Mouse (Mus musculus) cerebellum, postnatal 10 days (tissue): ENCODE measurements around the gene Hoxc13.

Experiments used
- DNase-seq, 2 experiments: peaks; one replicate each; pipeline ENCODE4 v3.0.0; 2021; ENCODE audit warnings: mixed read lengths in 2 of 2

The Hoxc13 gene

DNA sequence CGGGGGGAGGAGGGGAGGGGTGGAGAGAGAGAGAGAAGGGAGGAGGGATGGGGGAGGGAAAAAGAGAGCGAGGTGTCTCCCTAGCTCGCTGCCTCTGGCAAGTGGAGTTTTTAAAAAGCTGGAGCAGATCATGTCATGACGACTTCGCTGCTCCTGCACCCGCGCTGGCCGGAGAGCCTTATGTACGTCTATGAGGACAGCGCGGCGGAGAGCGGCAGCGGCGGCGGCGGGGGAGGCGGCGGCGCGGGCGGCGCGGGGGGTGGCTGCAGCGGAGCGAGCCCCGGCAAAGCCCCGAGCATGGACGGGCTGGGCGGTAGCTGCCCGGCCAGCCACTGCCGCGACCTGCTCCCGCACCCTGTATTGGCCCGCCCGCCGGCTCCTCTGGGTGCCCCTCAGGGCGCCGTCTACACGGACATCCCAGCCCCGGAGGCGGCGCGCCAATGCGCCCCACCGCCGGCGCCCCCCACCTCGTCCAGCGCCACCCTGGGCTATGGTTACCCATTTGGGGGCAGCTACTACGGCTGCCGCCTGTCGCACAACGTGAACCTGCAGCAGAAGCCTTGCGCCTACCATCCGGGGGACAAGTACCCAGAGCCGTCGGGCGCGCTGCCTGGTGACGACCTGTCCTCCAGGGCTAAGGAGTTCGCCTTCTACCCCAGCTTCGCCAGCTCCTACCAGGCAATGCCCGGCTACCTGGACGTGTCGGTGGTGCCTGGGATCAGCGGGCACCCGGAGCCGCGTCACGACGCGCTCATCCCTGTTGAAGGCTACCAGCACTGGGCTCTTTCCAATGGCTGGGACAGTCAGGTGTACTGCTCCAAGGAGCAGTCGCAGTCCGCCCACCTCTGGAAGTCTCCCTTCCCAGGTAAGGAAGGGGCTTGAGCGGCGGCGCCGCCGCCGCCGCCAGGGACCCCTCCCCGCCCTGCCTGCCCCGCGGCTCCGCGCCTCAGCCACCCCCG, at the start of gene Hoxc13:
Gene Hoxc13 (plus strand): TSS at position 51 of the 959 bp plus-strand sequence.
- no peak for DNase-seq

DNA sequence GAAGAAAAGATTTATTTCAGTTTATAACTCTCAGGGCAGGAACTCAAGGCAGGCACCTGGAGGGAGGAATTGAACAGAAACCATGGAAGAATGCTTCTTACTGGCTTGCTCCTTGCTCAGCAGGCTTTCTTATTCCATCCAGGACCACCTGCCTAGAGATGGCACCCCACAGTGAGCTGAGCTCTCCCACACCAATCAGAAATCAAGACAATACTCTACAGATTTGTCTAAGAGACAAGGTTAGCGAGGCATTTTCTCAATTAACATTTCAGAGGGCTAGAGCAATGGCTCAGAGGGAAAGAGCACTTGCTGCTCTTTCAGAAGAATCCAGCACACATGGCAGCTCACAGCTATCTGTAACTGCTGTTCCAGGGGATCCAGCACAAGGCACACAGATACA, 35.1 kb upstream of the Hoxc13 start:
- no peak for DNase-seq

DNA sequence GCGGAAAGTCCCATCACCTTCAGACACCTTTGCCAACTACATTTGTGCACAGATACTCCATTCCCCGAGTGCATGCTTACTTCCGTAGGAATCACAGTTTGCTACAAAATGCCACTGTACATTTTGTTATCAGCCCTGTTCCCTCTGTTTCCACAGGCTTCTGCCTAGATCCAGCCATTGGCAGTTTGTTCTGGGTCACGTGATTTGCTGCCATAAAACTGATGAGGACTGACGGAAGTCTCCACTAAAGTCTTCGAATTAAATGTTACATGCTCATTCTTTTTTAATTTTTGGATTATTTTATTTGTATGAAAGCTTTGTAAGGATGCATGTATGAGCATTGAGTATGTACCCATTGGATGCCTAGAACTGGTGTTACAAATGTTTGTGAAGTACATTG, 25.8 kb upstream of the Hoxc13 start:
- no peak for DNase-seq

DNA sequence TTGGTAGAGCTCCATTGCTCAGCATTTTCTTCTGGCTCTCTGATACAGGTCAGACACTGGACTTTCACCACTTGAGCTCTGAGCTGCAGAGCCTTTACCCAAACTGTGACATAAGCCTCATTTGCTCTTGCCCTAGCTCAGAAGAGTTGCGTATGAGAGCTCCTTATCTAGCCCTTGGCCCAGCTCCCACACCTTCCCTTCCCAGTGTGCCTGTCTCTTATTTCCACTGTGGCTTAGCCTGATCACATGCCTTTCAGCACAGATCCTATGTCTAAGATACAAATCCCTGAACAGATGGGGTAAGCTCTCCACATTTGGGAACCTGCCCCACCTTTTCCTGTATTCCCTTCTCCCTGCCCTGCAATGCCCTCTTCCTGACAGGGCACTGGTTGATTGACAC, 16.0 kb upstream of the Hoxc13 start:
- no peak for DNase-seq

DNA sequence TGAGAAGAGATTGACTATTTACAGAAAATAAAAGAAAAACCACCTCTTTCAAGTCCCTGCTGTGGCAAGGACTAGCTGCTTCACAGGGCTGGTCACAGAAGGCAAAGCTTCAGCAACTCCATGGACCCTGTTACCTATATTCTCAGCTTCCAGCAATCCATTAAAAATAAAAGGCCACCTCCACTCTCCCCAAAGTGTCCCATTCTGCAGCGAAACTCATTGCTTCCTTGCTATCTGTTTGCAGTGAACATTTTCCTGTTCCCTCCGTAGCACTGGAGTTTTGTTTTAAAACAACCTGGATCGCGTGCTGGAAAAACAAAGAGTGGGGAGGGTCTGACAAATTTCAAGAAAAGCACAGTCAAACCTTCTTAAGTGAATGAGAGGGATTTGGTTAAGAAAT, 11.4 kb upstream of the Hoxc13 start:
- no peak for DNase-seq

DNA sequence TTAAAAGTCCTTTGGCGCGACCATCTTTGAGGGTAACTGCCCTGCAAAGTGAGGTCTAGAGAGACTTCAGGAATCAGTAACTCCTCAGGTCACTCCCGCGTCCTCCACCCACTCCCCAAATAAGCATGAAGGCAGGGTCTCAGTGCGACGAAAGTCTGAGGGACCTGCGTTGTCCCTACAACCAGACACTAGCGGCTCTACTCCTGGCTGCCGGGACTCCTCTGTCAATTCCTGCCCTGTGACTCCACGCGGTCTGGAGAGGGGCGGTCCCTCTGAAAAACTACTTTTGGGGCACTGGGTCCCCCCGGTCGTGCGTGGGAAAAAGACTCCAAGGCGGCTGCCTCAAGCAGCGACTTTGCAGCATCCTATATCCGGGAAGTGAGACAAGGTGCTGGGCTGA, 10.9 kb upstream of the Hoxc13 start:
- DNase-seq, result no peak

DNA sequence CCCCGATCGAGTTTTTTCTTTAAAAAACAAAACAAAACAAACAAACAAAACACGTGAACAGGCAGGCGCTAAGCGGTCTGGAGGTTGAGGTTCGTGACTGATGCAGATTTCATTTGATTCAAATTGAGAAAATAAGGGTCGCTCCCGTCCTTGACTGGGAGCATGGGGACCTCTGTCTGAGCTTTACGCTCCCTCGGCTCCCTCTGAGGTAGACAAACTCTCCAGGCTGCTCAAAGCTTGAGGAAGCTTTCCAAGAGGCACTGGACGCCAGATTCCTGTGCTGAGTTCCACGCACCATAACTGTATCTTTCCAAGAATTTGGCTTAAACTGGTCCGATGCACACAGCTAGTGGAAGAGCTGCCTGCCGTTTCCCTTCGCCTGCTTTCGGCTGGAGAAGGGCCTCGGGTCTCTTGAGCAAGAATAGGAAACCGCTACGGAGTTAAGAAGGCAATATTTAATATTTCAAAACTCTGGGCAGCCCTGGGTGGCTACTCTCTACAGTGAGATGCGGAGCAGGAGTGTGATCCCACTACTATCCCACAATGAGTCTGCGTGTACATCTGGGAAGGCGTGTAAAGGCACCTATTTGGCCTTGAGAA, 10.3 kb upstream of the Hoxc13 start:
- no peak for DNase-seq

DNA sequence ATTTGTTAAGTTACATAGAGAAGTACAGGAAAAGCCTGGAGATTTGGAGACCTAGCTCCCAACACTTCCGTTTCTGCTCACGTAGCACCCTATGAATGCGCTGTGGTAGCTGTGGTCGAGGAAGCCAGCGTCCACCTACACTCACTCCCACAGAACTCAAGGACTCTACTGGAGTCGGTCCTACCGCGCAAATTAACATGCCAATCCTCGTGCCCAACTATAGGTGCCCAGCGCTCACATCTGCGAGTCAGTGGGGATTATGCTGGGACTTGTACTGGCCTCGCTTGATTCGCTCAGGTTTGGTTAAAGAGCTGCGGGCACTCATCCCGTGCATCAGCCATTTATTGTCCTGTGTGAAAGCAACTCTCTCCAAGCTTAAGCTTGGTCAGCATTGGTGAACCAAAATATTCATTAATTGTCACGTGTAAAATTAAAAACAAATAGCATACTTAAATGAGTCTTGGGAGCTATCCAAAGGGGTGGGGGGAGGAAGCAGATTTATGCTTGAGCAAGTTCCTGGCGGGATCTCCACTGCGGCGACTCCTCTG, 7.8 kb upstream of the Hoxc13 start:
- no peak for DNase-seq

DNA sequence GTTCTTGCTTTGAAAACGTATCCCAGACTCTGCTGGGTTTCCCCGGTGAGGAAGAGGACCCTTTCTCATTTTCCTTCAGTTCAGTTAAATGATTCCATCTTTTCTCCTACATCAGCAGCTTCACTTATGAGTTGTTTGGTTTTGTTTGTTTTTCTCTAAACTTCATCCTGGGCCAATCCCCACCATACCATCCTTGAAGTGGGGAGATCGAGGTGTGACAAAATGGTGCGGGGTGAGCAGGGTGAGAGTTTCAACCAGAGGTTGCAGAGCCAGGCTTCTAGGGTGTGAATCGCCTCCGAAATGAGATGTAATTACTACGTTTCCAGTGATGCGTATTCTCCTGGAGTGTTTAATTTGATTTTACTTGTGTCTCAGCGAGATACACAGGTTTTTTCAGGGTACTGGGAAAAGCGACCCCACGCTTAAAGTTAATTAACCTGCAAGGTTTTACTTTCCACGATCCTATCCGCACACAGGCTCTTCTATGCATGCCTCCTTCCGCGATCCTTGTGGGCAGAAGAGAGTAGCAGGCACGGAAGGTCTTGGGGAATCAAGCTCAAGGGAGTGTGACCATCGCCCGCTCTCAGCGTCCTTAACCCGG, 2.8 kb upstream of the Hoxc13 start:
- DNase-seq, result no peak

DNA sequence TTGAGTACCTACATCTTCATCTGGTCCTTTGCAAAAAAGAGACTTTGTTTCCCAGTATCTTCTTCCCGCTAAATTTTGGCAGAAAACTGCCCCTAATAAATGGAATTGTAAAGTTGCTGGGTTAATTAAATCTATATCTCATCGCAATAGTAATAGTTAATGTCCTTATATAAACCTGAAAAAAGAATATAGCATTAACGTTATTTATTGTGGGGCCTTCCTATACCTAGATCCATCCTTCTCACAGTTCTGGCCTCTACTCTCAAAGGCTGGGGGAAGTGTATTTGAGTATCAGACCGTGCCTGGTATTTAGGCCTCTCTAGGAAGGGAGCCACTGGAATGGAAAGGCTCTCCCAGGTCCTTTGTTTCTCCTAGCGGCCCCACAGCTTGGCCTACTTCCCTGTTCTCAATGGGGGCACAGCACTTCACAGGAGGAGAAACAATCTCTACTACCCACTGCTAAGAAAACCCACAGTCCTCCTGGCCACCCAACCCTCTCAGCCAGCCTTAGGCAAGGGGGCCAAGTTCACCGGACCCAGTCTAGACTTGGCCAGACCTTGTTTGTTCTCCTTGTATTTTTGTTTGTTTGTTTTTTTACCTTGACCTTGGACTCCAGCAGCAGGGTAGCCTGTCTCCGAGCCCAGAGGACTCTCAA, 2.2 kb upstream of the Hoxc13 start:
- no peak for DNase-seq

DNA sequence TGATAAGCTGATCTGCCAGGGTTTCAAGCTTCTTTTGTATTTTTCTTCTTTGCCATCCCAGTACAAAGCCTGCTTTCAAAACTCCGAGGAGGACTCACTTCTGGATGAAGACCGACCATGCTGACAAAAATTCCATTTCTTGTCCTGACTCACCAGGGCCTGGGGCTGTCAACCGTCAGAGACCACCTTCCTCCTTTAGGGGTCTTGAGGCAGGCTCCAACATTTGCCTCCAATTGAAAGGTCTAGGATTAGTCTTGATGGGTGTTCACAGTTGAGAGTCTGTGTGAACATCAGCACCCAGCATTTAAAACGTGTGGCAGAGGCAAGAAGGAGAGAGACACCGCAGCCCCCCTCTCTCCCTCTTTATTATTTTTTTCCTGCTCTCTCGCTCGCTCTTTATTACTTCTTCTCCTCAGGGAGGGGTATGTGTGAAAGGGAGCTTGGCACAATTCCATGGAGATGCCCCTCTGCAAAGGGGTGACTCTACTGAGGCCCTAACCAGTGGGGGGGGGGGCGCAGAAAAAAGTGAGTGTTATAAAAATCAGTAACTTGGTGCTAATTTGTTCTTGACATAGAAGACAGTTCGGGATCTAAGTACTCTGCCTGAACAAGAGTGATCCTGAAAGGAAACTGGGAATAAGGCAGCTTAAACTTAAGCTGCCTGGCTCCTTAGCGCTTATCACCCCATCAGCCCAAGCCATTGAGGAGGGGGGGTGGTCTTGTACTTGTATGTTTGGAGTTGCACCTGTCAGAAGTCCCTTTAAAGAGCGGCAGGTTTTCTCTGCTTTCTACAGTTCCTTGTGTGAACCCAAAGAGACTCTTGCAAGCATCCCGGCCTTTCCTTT, 1.3 kb upstream of the Hoxc13 start:
- no peak for DNase-seq

DNA sequence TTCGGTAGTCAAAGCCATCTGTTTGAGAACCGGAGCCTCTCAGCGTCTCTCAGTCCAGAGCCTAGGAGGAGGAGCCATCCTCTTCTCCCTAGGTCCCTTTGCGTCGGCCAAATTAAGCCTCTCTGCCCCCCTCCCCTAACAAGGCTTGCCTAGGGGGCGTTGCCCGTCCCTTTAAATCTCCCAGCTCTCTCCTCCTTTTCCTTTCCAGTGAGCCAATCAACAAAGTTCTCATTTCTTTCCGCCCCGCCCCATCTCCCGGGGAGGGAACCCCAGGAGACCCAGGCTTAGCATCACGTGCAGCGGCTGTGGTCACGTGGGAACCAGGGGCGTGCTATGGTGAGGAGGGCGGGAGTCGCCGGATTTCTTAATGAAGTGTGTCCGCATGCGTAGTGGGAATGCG, 284 bp upstream of the Hoxc13 start:
- peak in 1 of 2 experiments; percentile 21 for DNase-seq

DNA sequence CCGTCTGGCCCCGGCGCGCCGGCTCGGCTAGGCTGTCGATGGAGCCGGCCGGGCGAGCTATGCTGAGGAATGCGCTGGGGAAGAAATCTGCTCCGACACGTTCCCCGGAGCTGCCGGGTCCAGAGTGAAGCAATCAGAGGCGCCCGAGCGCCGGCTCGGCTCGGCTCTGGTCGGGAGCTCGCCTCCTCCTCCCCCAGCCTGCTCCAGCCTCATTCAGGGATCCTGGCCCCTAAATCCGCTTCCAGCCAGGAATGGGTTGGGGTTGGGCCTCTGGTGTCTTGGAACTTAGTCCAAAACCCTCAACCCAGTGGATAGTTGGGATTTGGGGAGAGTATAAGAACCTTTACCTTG, 1.1 kb downstream of the Hoxc13 start:
- DNase-seq, result no peak

DNA sequence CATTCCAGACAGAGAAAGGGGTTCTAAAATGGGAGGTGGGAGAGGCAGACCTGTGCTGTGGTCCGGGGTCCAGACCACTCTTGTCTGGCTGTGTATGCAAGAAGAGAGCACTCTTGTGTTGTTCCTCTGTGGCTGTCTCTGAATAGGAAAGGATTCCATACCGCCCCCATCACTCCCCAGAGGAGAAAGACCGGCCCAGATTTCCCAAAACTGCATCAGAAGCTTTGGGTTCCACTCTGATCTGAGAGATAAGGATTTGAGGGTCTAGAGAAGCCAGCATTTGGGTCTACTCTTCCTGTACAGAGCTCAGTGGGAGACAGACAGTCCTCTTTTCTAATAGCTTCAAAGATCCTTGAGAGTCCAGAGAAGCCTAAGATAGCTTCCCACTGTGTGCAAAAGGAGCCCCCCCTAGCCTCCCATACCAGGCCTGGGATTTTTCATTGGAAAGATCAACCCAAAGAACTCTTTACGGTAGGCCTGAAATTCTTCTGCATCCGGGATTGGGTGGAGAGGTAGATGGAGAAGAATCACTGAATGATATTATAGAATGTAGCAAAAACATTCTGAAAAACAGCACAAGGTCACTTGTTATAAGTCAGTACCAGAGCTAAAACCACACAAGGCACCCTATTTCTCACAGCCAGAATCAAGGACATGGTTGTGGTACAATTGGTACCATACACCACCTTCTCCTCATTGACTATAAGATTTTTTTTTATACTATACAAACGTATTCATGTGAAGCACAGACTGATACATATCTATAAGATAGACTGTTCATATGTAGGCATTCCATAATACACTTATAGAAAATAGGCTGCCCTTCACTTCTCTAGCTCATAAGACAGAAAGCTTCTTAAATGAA, 2.0 kb downstream of the Hoxc13 start:
- DNase-seq, result no peak

DNA sequence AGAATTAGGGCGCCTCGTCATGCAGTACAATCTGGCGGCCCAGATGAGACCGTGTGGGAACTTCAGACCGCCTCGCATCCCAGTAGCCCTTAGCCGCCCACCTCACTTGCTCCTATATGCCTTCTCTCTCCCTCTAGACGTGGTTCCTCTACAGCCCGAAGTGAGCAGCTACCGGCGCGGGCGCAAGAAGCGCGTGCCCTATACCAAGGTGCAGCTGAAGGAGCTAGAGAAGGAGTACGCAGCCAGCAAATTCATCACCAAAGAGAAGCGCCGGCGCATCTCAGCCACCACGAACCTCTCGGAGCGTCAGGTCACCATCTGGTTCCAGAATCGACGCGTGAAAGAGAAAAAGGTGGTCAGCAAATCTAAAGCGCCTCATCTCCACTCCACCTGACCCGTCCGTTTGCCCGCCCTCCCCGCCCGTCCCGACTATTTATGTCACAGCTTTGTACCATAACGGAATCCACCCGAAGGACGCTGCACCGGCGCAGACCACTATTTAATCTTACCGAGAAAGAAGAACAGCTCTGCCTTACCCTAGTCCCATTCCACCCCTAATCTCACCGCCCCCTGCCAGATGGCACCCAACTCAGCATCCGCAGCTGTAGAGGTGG, 6.2 kb downstream of the Hoxc13 start:
- DNase-seq, result no peak

DNA sequence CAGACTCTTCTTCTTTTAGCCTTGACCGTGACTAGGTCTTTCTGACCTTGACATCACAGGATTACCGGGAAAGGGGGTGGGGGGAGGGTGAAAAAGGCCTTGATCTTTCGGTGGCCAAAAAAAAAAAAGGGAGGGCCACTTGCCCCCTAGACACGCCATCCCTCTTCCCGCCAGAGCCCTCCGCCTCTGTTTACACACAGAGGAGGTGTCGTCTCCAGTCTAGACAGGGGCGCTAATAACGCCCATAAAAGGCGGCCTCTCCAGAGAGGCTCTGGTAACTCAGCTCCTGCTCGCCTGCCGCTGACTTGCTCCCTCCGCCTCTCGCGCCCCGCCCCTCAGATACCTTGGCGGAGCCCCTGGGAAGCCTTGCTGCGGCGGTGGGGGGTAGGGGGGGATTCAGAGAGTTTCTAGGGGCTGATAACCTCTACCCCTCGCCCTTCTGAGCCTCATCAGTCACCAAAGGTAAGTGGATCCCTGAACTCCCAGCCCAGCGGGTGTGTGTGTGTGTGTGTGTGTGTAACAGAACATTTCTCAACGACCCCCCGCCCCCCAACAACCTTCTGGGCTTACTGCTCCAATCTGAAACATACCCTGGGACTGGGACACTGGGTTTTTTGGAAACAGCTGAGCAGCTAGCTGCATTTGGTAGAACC, 10.9 kb downstream of the Hoxc13 start:
- DNase-seq, result no peak

DNA sequence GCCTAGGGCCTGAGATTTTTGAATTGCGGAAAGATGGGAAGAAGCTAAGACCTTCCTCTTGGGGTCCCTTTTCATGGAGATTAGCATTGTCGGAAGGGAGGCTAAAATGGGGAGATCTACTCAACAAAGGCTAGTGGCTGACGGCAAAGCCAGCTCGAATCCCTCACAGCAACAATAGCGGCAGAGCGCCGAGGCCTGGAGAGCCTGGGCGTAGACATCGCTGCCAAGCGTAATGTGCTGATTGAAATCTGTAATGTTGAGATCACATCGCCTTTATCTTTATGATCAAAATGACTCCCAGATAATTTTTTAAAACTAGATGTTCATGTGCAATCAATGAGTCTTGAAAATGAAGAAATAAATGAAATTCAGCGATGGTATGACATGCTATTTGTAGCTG, 13.5 kb downstream of the Hoxc13 start:
- DNase-seq, result no peak

DNA sequence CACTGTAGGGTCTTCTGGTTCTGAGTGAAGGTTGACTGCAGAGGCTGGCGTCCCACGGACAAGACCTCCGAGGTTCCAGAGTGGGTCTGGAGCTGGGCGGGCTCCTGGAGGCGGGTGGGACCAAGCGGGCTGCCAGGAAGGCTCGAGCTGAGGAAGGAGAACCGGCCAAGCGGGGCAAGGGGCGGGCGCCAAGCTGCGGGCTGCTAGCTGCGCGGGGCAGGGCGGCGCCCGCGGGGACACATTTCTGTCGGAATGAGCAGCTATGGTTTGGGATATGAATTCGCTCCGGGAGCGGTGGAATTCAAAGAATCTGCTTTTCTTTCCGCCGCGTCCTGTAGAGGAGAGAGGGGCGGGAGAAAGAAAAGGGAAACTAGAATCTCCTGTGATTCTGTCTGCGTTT, 14.0 kb downstream of the Hoxc13 start:
- no peak for DNase-seq

DNA sequence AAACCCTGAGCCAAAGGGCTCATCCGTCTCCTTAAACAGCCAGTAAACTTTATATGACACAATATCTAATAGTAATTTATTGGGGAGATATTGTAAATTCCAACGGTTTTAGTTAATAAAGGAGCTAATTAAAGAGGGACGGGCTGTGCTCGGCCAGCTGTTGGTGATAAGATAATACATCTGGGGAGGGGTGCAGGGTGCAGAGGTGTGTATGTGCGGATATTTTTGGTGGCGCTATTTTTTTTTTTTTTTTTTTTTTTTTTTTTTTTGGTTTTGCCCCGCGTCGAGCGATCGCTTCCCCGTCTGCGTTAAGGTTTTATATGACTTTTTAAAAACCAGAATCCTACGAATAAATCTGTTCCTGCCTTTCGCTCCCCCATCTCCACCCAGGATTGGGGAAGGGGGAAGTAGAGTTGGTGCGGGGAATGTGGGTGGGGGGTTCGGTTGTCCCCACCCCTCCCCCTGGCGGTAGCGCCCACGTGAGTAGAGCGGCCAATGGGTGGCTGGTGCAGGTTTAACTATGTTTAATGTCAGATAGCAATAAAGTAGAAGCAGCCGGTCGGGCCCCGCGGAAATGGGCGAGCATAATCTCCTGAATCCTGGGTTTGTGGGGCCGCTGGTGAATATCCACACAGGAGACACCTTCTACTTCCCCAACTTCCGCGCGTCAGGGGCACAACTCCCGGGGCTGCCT, 15.5 kb downstream of the Hoxc13 start, which contains the start of gene Hoxc12:
Gene Hoxc12 (plus strand): TSS at position 479 of the 694 bp plus-strand sequence.
- DNase-seq, result no peak
